Mouse (Mus musculus) CD4-positive, CD25-positive, alpha-beta regulatory T cell (primary cell): ENCODE measurements around the gene Cd300ld. TPM values are rescaled to one million over a fixed set of nuclear protein-coding genes. Genes with fewer than 3 reads are reported as not detected.

Experiments
- polyA plus RNA-seq: library from polyadenylated mRNA; unstranded; fragments of 100-300 nt; shearing (Covaris generic); gene quantifications from one replicate; pipeline ENCODE4 v1.2.1, GENCODE M21; 2017

The Cd300ld gene
- not detected for polyA plus RNA-seq

GRCm38 (mm10) chr11:114989793-114990192 lies at the start of gene Cd300ld:
Gene Cd300ld, minus strand, starts transcription at chr11:114989922.

GRCm38 (mm10) chr11:115037669-115038068 lies 47.9 kb upstream of the Cd300ld start, which contains the start of gene Cd300ld5:
Gene Cd300ld5, minus strand, starts transcription at chr11:115037769.

GRCm38 (mm10) chr11:115026912-115027311 lies 37.2 kb upstream of the Cd300ld start, which contains the start of gene Cd300ld4:
Gene Cd300ld4, minus strand, starts transcription at chr11:115027012.

GRCm38 (mm10) chr11:115016093-115016492 lies 26.4 kb upstream of the Cd300ld start, which contains the start of gene Cd300ld2:
Gene Cd300ld2, minus strand, starts transcription at chr11:115016193.

GRCm38 (mm10) chr11:115001474-115002040 lies 11.8 kb upstream of the Cd300ld start, which contains the start of gene Cd300c2:
Gene Cd300c2, minus strand, starts transcription at chr11:115001880.

GRCm38 (mm10) chr11:114968752-114969207 lies 20.9 kb downstream of the Cd300ld start, which contains the start of gene Cd300c:
Gene Cd300c, minus strand, starts transcription at chr11:114969157.

GRCm38 (mm10) chr11:114934144-114934543 lies 55.6 kb downstream of the Cd300ld start, which contains the start of gene Cd300lb:
Gene Cd300lb, minus strand, starts transcription at chr11:114934386.

Other genes starting within 250 kb of the Cd300ld start
- gene Kif19a, start 224.5 kb downstream of the Cd300ld start, polyA plus RNA-seq: 0.20 TPM
- gene Btbd17, start 194.0 kb downstream of the Cd300ld start, polyA plus RNA-seq: not detected
- not detected for gene Gpr142, start 191.0 kb downstream of the Cd300ld start, polyA plus RNA-seq
- 0.10 TPM for gene Gprc5c, start 138.8 kb downstream of the Cd300ld start, polyA plus RNA-seq
- gene Cd300a, start 99.9 kb downstream of the Cd300ld start, polyA plus RNA-seq: 0.45 TPM
- 0.11 TPM for gene Cd300lb, start 55.5 kb downstream of the Cd300ld start, polyA plus RNA-seq
- gene Cd300c, start 20.8 kb downstream of the Cd300ld start, polyA plus RNA-seq: not detected
- gene Cd300c2, start 12.0 kb upstream of the Cd300ld start, polyA plus RNA-seq: 0.42 TPM
- gene Cd300ld2, start 26.3 kb upstream of the Cd300ld start, polyA plus RNA-seq: not detected
- not detected for gene Cd300ld4, start 37.1 kb upstream of the Cd300ld start, polyA plus RNA-seq
- gene Cd300ld5, start 47.8 kb upstream of the Cd300ld start, polyA plus RNA-seq: not detected
- gene Cd300ld3, start 58.5 kb upstream of the Cd300ld start, polyA plus RNA-seq: not detected
- gene Cd300e, start 72.3 kb upstream of the Cd300ld start, polyA plus RNA-seq: 0.19 TPM
- 206 TPM for gene Rab37, start 101.5 kb upstream of the Cd300ld start, polyA plus RNA-seq
- gene Cd300lf, start 144.1 kb upstream of the Cd300ld start, polyA plus RNA-seq: 1.1 TPM
- 474 TPM for gene Slc9a3r1, start 173.4 kb upstream of the Cd300ld start, polyA plus RNA-seq
- gene Tmem104, start 197.6 kb upstream of the Cd300ld start, polyA plus RNA-seq: 15.9 TPM
- gene Nat9, start 197.9 kb upstream of the Cd300ld start, polyA plus RNA-seq: 11.9 TPM